Comparison of ENCODE assay signal across 15 mouse cellular contexts in genomic region chr11:57194746-57195145, GRCm38 (mm10).
"Had no signal": no experiment of that assay in that cellular context is flagged by ENCODE, and none has a peak within 500 bp of the region (broad histone marks: within the 10 kb centered on the region; RNA-seq: fewer than 3 reads in every experiment).

No protein-coding gene starts in this region.

- H3K4me1 ChIP-seq: limb, embryonic 13.5 days had no signal

- H3K4me3 ChIP-seq: limb, embryonic 13.5 days; midbrain, embryonic 13.5 days; myocyte; neural tube, embryonic 15.5 days had no signal

- H3K27ac ChIP-seq: kidney, postnatal 0 days; limb, embryonic 13.5 days; liver, embryonic 14.5 days; midbrain, embryonic 13.5 days; neural tube, embryonic 15.5 days; stomach, postnatal 0 days had no signal

- ATAC-seq: midbrain, embryonic 13.5 days had no signal

- DNase-seq: kidney, adult 11 months; kidney, adult 9 months; kidney, postnatal 36 days; left cerebral cortex, postnatal 4 days; lung, adult 18-20 months; right cerebral cortex, postnatal 14 days; thymus, adult 18-20 months; thymus, postnatal 14 days had no signal
